Mouse (Mus musculus): Measurements from ENCODE around the gene Pou6f1. TPM values are rescaled to one million over a fixed set of nuclear protein-coding genes. Genes with fewer than 3 reads are reported as not detected.
A peak's percentile ranks its signal among the peaks of the same experiment; 100 is the strongest.
"Not testable (repeated sequence)": the region's sequence is repeated elsewhere in the genome, so short reads cannot be mapped to it uniquely, and the experiment has no call there.

The Pou6f1 gene
- polyA plus RNA-seq, 1 experiment from 2014 or later, result 8.3 TPM

DNA sequence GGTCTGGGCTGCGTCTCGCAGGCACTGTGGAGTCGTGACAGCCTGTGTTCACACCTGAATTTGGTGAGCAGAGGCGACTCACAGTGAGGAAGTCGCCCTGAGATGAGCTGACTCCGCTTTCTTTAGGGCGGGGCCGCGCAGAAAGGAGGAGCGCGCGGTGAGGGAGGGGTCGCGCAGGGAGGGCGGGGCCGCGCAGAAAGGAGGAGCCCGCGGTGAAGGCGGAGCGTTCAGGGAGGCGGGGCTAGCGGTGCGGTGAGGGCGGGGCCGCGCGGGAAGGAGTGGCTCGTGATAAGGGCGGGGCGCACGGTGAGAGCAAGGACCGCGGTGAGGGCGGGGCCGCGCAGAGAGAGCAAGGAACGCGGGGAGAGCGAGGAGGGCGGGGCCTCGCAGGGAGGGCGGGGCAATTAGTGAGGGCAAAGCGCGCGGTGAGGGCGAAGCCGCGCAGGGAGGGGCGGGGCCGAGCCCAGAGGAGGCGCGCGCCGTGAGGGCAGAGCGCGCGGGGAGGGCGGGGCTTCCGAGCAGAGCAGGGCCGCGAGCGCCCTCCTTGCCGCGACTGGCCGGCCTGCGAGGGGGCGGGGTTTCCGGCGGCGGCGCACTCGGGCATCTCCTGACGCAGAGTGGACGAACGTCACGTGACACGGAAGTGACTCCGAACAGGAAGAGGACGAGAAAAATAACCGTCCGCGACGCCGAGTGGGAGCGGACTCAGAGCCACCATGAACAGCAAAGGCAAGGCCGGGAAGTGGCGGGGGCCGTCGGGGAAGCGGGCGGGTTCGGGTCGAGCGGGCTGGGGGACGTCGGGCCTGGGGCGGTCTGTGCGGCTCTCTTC is 15.4 kb upstream of the Pou6f1 start, which contains the start of gene Dazap2:
TSS of gene Dazap2 (plus strand) at position 354 of the 829 bp plus-strand sequence.
- Histone ChIP-seq H3K9ac (ENCODE audit: low read depth, low read length) (peak within 1 kb of the TSS; percentile 95), H3K4me2 (ENCODE audit: low read depth, low read length) (peak within 1 kb of the TSS; percentile 78), H3K9me3 (ENCODE audit: control insufficient read depth, low read length) (no peaks in the 10 kb centered on the region), H3K4me3 (ENCODE audit: low read depth, low read length) (peak within 1 kb of the TSS; percentile 98), H3K27ac (replicated peaks; ENCODE audit: low read depth, low read length) (peak within 1 kb of the TSS; percentile 99), H3K36me3 (ENCODE audit: control insufficient read depth, insufficient read depth, low read length) (peaks cover 26% of the 10 kb centered on the region), H3K4me1 (ENCODE audit: control insufficient read depth, insufficient read depth, low read length) (no peaks in the 10 kb centered on the region; the same call in 1 of the 2 replicates), H3K27me3 (replicated peaks; ENCODE audit: control insufficient read depth, insufficient read depth, low read length) (no peaks in the 10 kb centered on the region)
- DNase-seq (ENCODE audit: low spot score) (peak; percentile 99), ATAC-seq (ENCODE audit: low read depth) (peak; percentile 91)
- WGBS, result under 1% methylated on average over 14 of the region's 99 CpGs

DNA sequence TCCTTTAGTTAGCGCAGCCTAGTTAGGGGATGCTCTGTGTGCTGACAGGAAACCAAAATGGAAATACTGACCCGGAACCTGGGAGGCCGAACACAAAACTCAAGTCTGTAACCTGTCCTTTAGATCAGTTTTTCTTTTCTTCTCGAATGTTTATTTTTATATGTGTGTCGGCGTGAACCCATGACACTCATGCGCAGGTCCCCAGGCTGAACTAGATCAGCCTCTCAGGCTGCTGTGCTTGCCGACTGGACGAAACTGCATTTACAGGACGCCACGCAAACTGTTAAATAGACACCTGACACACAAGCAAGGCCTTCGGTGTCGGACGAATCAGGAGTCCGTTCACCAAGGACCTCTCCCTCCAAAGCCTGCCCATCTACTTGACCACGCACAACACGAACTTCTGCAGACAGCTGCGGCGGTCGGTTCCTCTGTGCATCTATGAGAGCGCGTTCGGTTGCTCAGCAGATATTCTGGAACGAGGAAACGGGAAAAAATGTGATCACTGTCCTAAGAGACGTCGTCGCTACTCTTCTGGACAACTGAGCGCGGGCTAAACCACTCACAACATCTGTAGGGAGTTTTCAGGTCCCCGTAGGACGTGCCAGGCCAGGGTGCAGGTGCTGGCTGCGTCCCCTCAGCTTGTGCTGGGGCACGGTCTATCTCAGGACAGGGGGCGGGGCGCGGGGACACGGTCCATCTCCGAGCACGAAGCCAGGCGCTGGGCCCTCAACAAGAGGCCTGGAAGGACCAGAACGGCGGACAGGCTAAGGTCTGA is 14.6 kb upstream of the Pou6f1 start:
- peak overlapping the region; percentile 98 for H3K4me3 ChIP-seq (ENCODE audit: low read depth, low read length)
- peak overlapping the region; percentile 77 for H3K4me2 ChIP-seq (ENCODE audit: low read depth, low read length)
- ATAC-seq (ENCODE audit: low read depth) (no peak), DNase-seq (ENCODE audit: low spot score) (no peak)
- peak overlapping the region; percentile 63 for H3K9ac ChIP-seq (ENCODE audit: low read depth, low read length)
- WGBS, result 11% methylated on average over 42 of the region's 43 CpGs
- H3K27ac ChIP-seq (replicated peaks; ENCODE audit: low read depth, low read length), result peak overlapping the region; percentile 78
- peaks cover 19% of the 10 kb centered on the region for H3K36me3 ChIP-seq (ENCODE audit: control insufficient read depth, insufficient read depth, low read length)
- H3K27me3 ChIP-seq (replicated peaks; ENCODE audit: control insufficient read depth, insufficient read depth, low read length), result no peaks in the 10 kb centered on the region
- H3K4me1 ChIP-seq (ENCODE audit: control insufficient read depth, insufficient read depth, low read length), result no peaks in the 10 kb centered on the region; the same call in 1 of the 2 replicates
- H3K9me3 ChIP-seq (ENCODE audit: control insufficient read depth, low read length), result no peaks in the 10 kb centered on the region

DNA sequence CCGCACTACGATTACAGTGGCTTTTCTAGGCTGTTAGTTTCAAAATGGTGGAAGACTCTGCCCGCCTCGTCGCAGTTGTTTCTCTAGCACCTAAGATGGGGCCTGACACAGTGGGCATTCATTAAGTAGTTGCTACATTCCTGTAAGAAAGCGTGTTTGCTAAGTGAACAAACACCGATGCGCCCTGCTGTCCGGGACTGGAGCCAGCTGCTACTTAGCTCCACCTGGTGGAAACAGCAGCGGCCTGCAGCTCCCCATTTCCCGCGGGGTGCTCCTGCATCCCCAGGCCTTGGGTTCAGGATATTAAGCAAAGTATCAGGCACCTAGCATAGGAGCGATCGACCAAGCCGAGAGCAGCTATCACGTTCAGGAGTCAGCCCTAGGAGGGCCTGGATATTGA is 13.8 kb upstream of the Pou6f1 start:
- no peak overlapping the region for H3K9ac ChIP-seq (ENCODE audit: low read depth, low read length)
- H3K4me2 ChIP-seq (ENCODE audit: low read depth, low read length), result peak overlapping the region; percentile 39
- no peak for ATAC-seq (ENCODE audit: low read depth)
- 0 out of 2 replicates have a peak, but pooled peaks cover 2% of the 10 kb centered on the region for H3K27me3 ChIP-seq (replicated peaks; ENCODE audit: control insufficient read depth, insufficient read depth, low read length)
- no peak overlapping the region for H3K27ac ChIP-seq (replicated peaks; ENCODE audit: low read depth, low read length)
- no peaks in the 10 kb centered on the region for H3K9me3 ChIP-seq (ENCODE audit: control insufficient read depth, low read length)
- peak; percentile 76 for DNase-seq (ENCODE audit: low spot score)
- H3K36me3 ChIP-seq (ENCODE audit: control insufficient read depth, insufficient read depth, low read length), result peaks cover 11% of the 10 kb centered on the region
- H3K4me3 ChIP-seq (ENCODE audit: low read depth, low read length), result peak overlapping the region; percentile 19
- no peaks in the 10 kb centered on the region; the same call in 1 of the 2 replicates for H3K4me1 ChIP-seq (ENCODE audit: control insufficient read depth, insufficient read depth, low read length)
- WGBS, result 10% methylated on average over 16 of the region's 16 CpGs

DNA sequence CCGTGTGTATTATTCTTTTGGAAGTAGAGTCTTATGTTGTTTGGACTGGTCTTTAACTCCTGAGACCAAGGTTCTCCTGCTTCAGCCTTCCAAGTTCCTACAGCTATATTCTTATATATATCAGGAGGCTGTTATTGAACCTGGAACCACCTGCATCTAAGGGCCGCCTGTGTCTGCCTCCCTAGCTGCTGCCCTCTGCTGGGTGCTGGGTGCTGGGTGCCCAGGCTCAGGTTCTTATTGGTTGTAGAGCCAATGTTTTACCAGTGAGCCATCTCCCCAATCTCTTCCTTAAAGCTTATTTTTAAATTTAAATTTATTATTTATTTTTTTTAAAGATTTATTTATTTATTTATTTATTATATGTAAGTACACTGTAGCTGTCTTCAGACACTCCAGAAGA is 12.6 kb upstream of the Pou6f1 start:
- Histone ChIP-seq H3K9me3 (ENCODE audit: control insufficient read depth, low read length) (no peaks in the 10 kb centered on the region), H3K27me3 (replicated peaks; ENCODE audit: control insufficient read depth, insufficient read depth, low read length) (0 out of 2 replicates have a peak, but pooled peaks cover 2% of the 10 kb centered on the region), H3K4me3 (ENCODE audit: low read depth, low read length) (no peak overlapping the region), H3K4me1 (ENCODE audit: control insufficient read depth, insufficient read depth, low read length) (no peaks in the 10 kb centered on the region; the same call in 1 of the 2 replicates), H3K4me2 (ENCODE audit: low read depth, low read length) (no peak overlapping the region), H3K9ac (ENCODE audit: low read depth, low read length) (no peak overlapping the region), H3K36me3 (ENCODE audit: control insufficient read depth, insufficient read depth, low read length) (no peaks in the 10 kb centered on the region), H3K27ac (replicated peaks; ENCODE audit: low read depth, low read length) (no peak overlapping the region)
- whole genome bisulfite sequencing, result 62% methylated on average over 2 of the region's 2 CpGs
- DNase-seq (ENCODE audit: low spot score), result no peak
- no peak for ATAC-seq (ENCODE audit: low read depth)

DNA sequence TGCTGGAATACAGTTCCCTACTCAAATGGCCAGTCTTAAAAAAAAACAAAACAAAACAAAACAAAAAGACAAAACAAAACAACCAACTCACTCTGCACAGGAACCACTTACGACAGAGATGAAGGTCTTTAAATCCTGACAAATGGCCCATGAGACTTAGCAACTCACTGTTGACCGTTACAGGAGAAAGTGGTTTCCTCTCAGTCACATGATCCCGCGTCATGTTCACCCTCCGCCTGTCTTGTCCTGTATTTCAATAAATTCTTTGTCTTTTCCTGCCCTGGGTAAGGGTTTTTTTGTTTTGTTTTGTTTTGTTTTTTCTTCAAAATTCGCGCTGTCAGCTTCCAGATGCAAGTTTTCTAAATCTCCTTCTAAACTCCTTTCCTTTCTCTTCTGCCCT is 12.2 kb upstream of the Pou6f1 start:
- Histone ChIP-seq H3K4me1 (ENCODE audit: control insufficient read depth, insufficient read depth, low read length) (no peaks in the 10 kb centered on the region; the same call in 1 of the 2 replicates), H3K27ac (replicated peaks; ENCODE audit: low read depth, low read length) (no peak overlapping the region), H3K36me3 (ENCODE audit: control insufficient read depth, insufficient read depth, low read length) (no peaks in the 10 kb centered on the region), H3K9ac (ENCODE audit: low read depth, low read length) (no peak overlapping the region), H3K9me3 (ENCODE audit: control insufficient read depth, low read length) (no peaks in the 10 kb centered on the region), H3K4me3 (ENCODE audit: low read depth, low read length) (no peak overlapping the region), H3K27me3 (replicated peaks; ENCODE audit: control insufficient read depth, insufficient read depth, low read length) (0 out of 2 replicates have a peak, but pooled peaks cover 2% of the 10 kb centered on the region), H3K4me2 (ENCODE audit: low read depth, low read length) (no peak overlapping the region)
- WGBS, result 78% methylated on average over 7 of the region's 7 CpGs
- ATAC-seq (ENCODE audit: low read depth), result no peak
- DNase-seq (ENCODE audit: low spot score), result no peak

DNA sequence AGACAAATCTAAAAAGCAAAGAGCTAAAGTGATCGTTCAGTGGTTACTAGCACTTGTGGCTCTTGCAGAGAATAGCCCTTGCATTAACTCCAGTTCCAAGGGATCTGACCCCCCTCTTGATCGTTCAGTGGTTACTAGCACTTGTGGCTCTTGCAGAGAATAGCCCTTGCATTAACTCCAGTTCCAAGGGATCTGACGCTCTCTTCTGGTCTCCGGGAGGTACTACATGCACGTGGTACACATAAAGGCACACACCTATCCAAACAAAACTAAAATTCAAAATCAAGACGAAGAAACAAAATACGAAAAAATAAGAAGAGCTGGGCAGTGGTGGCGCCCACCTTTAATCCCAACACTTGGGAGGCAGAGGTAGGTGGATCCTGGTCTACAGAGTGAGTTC is 6.9 kb upstream of the Pou6f1 start:
- not testable (repeated sequence) for H3K4me1 ChIP-seq (ENCODE audit: control insufficient read depth, insufficient read depth, low read length); H3K27ac ChIP-seq (replicated peaks; ENCODE audit: low read depth, low read length); H3K27me3 ChIP-seq (replicated peaks; ENCODE audit: control insufficient read depth, insufficient read depth, low read length); H3K4me3 ChIP-seq (ENCODE audit: low read depth, low read length); DNase-seq (ENCODE audit: low spot score); H3K9me3 ChIP-seq (ENCODE audit: control insufficient read depth, low read length); H3K36me3 ChIP-seq (ENCODE audit: control insufficient read depth, insufficient read depth, low read length); ATAC-seq (ENCODE audit: low read depth); H3K4me2 ChIP-seq (ENCODE audit: low read depth, low read length); H3K9ac ChIP-seq (ENCODE audit: low read depth, low read length)
- 89% methylated on average over 8 of the region's 8 CpGs for WGBS

DNA sequence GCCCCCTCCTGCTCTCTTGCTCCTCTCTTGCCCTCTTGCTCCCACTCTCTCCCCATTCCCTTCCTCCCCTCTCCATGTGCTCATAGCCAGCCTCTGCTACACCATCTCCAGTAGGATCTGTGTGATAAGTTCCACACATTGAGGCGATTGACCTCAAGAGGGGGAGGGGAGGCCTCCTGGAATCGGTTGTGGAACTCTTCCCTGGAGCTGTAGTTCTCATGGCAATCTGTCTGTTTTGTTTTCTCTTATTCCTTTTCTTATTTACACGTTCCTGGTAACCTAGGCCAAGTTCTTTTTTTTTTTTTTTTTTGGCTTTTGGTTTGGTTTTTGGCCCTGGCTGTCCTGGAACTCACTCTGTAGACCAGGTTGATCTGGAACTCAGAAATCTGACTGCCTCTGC is 1.9 kb upstream of the Pou6f1 start:
- no peak overlapping the region for H3K4me3 ChIP-seq (ENCODE audit: low read depth, low read length)
- DNase-seq (ENCODE audit: low spot score), result no peak
- H3K36me3 ChIP-seq (ENCODE audit: control insufficient read depth, insufficient read depth, low read length), result no peaks in the 10 kb centered on the region
- H3K4me1 ChIP-seq (ENCODE audit: control insufficient read depth, insufficient read depth, low read length), result peaks cover 12% of the 10 kb centered on the region
- H3K9me3 ChIP-seq (ENCODE audit: control insufficient read depth, low read length), result no peaks in the 10 kb centered on the region
- no peak overlapping the region for H3K27ac ChIP-seq (replicated peaks; ENCODE audit: low read depth, low read length)
- no peak for ATAC-seq (ENCODE audit: low read depth)
- H3K9ac ChIP-seq (ENCODE audit: low read depth, low read length), result no peak overlapping the region
- 33% methylated on average over 2 of the region's 3 CpGs for WGBS
- H3K4me2 ChIP-seq (ENCODE audit: low read depth, low read length), result no peak overlapping the region
- H3K27me3 ChIP-seq (replicated peaks; ENCODE audit: control insufficient read depth, insufficient read depth, low read length), result peaks cover 25% of the 10 kb centered on the region

DNA sequence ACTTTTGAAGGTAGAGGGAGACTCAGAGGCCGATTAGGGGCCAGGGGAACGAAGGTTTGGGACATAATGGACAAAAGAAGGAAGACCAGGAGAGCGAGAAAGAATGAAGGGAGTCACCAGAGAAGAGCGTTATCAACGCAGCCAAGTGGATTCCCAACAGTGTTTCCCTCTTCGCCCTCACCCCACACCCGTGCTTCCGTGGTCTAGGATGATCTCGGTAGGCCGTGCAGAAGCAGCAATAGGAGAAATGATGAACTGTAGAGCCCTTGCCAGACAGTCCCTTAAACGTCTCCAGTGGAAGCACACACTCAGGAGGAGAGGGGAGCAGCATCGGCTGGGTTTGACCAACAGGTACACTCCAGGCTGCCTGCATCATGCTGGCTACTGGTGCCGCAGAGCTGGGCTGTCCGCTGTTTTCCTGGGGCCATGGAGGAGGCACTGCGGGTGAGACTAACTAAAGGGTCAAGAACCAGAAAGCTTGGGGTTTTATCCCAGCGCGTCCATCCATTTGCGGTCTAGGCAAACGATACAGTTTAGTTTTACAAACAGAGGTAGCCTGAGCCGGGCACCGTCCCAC is 1.0 kb upstream of the Pou6f1 start:
- peak overlapping the region; percentile 59 for H3K4me3 ChIP-seq (ENCODE audit: low read depth, low read length)
- no peaks in the 10 kb centered on the region for H3K9me3 ChIP-seq (ENCODE audit: control insufficient read depth, low read length)
- H3K27ac ChIP-seq (replicated peaks; ENCODE audit: low read depth, low read length), result no peak overlapping the region
- no peak for DNase-seq (ENCODE audit: low spot score)
- ATAC-seq (ENCODE audit: low read depth), result no peak
- peak overlapping the region; percentile 86; the same call in 1 of the 2 replicates for H3K9ac ChIP-seq (ENCODE audit: low read depth, low read length)
- WGBS, result 14% methylated on average over 21 of the region's 21 CpGs
- H3K36me3 ChIP-seq (ENCODE audit: control insufficient read depth, insufficient read depth, low read length), result no peaks in the 10 kb centered on the region
- H3K4me1 ChIP-seq (ENCODE audit: control insufficient read depth, insufficient read depth, low read length), result peaks cover 12% of the 10 kb centered on the region
- peaks cover 24% of the 10 kb centered on the region for H3K27me3 ChIP-seq (replicated peaks; ENCODE audit: control insufficient read depth, insufficient read depth, low read length)
- peak overlapping the region; percentile 98 for H3K4me2 ChIP-seq (ENCODE audit: low read depth, low read length)

All from embryonic facial prominence, embryonic 14.5 days (tissue).